Mouse (Mus musculus): ENCODE measurements around the gene Stap2. TPM values are rescaled to one million over a fixed set of nuclear protein-coding genes. Genes with fewer than 3 reads are reported as not detected.

Stap2 gene
- 6.0 TPM in 2 replicates for polyA plus RNA-seq (2012; rRNA removed)

DNA sequence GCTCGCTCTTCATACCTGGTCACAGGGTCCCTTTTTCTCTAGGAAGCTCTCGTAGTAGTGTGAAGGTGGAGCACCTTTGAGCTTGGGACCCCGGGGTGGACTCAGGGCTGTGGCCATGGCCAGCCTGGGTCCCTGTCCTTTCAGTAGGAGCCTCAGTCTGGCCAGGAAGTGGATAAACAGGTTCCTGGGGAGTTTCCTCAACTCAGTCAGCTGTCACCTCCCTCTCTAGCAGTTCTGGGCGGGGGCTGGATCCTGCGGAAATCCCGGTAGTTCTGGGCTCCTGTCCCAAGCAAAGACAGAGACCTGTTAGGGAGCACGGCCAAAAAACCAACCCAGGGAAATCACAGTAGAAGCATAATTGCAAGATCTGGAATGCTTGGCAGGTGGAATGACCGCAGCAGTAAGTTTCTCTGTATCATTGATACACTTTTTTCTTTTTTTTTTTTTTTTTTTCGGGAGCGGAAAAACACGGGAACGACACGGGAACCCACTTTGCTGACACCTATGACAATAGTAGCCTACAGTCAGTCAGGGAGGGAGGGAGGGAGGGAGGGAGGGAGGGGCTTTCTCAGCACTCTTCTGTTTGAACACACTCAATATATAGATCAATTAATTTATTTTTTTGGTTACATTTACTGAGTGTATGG lies at the start of gene Stap2, which contains the start of gene Mpnd:
Stap2 (minus strand) TSS at position 170 of the 647 bp plus-strand sequence.
Mpnd (plus strand) TSS at position 297 of the 647 bp plus-strand sequence.
- Histone ChIP-seq H3K4me3 (ENCODE audit: insufficient read depth, low read length) (peak within 1 kb of the TSS; percentile 14; the same call in 1 of the 2 replicates), H3K27ac (ENCODE audit: insufficient read depth, low read length) (no peak within 1 kb of the TSS), H3K4me1 (ENCODE audit: control insufficient read depth, insufficient read depth, low read length) (peaks cover 4% of the 10 kb centered on the region; the same call in 1 of the 2 replicates)
- TF ChIP-seq POLR2A (IDR thresholded peaks at IDR 0.05; ENCODE audit: extremely low read depth, insufficient read depth, low read length) = no peak
- TF ChIP-seq CTCF (IDR thresholded peaks at IDR 0.05; ENCODE audit: extremely low read depth, insufficient read depth, low read length) = no peak

DNA sequence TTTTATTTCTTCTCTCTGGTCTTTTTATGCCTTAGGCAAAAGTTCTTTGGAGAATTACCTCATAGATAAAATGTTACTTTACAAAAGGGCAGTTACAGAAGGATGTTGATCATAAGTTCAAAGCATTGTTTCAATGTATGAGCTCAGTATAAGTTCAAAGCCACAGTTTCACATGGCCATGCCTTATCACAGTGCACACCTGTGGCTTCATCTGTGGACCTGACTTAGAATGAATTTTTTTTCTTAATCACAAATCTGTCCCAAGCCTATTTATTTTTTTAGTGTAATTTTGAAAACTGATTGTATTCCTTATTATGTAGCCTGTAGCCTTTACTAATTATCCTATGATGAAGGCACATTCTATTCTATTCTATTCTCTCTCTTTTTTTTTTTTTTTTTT lies 49.6 kb upstream of the Stap2 start:
- H3K27ac ChIP-seq (ENCODE audit: insufficient read depth, low read length) = no peak overlapping the region
- TF ChIP-seq CTCF (IDR thresholded peaks at IDR 0.05; ENCODE audit: extremely low read depth, insufficient read depth, low read length) = no peak
- no peak for TF ChIP-seq POLR2A (IDR thresholded peaks at IDR 0.05; ENCODE audit: extremely low read depth, insufficient read depth, low read length)
- H3K4me1 ChIP-seq (ENCODE audit: control insufficient read depth, insufficient read depth, low read length) = no peaks in the 10 kb centered on the region
- no peak overlapping the region for H3K4me3 ChIP-seq (ENCODE audit: insufficient read depth, low read length)

DNA sequence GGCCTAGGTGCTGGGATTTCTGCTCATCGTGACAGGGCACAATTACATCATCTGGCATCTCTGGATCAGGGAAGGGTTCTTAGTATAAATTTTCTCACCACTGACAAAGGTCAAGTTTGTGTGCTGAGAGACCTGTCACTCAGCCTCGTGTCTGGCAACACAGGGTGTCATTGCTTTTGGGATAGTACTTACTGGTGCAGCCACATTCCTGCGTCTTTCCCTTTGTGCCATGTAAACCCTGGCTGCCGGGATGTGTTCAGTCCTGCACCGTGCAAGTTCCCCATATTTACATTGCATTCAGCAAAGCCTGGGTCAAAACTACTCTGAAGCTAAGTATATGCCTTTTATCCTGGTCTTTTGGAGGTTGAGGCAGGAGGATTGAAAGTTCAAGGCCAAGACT lies 46.0 kb upstream of the Stap2 start:
- no peak overlapping the region for H3K4me3 ChIP-seq (ENCODE audit: insufficient read depth, low read length)
- H3K4me1 ChIP-seq (ENCODE audit: control insufficient read depth, insufficient read depth, low read length) = no peaks in the 10 kb centered on the region
- TF ChIP-seq POLR2A (IDR thresholded peaks at IDR 0.05; ENCODE audit: extremely low read depth, insufficient read depth, low read length) (no peak), CTCF (IDR thresholded peaks at IDR 0.05; ENCODE audit: extremely low read depth, insufficient read depth, low read length) (no peak)
- H3K27ac ChIP-seq (ENCODE audit: insufficient read depth, low read length) = no peak overlapping the region

DNA sequence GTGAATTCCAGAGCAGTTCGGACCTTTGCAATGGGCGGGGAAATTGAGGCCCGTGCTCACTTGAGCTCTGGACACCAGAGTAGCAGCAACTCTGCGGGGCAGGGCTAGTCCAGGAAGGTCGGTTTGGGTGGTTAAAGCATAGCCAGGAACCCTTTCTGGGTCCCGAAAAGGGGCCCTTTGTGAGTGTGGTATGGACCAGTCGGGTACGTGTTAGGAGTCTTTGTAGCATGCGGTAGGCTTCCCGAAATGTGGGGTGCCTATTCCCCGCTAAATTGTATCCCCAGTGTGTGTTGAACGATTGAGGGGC lies 35.4 kb upstream of the Stap2 start:
- Histone ChIP-seq H3K4me3 (ENCODE audit: insufficient read depth, low read length) (peak overlapping the region; percentile 17; the same call in 1 of the 2 replicates), H3K4me1 (ENCODE audit: control insufficient read depth, insufficient read depth, low read length) (no peaks in the 10 kb centered on the region), H3K27ac (ENCODE audit: insufficient read depth, low read length) (no peak overlapping the region)
- no peak for TF ChIP-seq CTCF (IDR thresholded peaks at IDR 0.05; ENCODE audit: extremely low read depth, insufficient read depth, low read length)
- no peak for TF ChIP-seq POLR2A (IDR thresholded peaks at IDR 0.05; ENCODE audit: extremely low read depth, insufficient read depth, low read length)

DNA sequence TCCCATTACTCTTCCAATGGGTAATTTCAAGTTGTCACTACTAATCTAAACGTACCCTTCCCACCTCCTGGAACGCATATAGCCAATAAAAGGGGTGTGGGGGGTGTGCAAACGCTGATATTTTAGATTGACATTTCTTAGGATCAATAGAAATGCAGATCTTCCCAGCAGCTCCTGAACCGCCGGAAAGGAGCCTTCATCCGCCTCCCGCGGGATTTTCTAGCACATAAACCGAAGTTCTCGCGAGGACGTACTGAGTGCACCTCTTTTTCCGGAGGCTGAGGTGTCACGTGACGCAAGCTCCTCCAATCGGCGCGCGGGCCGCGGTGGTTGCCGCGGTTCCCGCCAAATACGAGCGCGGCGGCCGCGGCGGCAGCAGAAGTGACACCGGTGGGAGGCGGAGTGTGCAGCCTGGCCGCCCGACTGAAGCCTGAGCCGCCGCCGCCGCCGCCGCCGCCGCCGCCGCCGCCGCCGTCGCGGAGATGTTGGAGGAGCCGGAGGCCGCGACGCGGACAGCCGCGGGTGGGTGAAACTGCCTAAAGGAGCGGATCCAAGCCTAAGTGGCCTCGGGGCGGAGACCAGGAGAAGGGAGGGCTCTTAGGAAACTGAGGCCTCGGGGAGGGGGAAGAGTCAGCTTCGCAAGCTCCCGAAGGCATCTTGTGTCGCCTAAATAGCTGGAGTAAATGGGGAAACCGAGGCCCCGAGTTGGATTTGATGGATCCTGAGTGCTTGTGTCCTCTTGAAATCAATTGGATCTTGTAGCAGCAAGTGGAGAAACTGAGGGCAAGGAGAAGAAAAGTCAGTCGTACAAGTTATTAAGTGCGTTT lies 34.9 kb upstream of the Stap2 start, which contains the start of gene Chaf1a:
Chaf1a (plus strand) TSS at position 410 of the 827 bp plus-strand sequence.
- Histone ChIP-seq H3K4me1 (ENCODE audit: control insufficient read depth, insufficient read depth, low read length) (no peaks in the 10 kb centered on the region), H3K4me3 (ENCODE audit: insufficient read depth, low read length) (peak within 1 kb of the TSS; percentile 27), H3K27ac (ENCODE audit: insufficient read depth, low read length) (no peak within 1 kb of the TSS)
- TF ChIP-seq CTCF (IDR thresholded peaks at IDR 0.05; ENCODE audit: extremely low read depth, insufficient read depth, low read length) = no peak
- TF ChIP-seq POLR2A (IDR thresholded peaks at IDR 0.05; ENCODE audit: extremely low read depth, insufficient read depth, low read length) = no peak

DNA sequence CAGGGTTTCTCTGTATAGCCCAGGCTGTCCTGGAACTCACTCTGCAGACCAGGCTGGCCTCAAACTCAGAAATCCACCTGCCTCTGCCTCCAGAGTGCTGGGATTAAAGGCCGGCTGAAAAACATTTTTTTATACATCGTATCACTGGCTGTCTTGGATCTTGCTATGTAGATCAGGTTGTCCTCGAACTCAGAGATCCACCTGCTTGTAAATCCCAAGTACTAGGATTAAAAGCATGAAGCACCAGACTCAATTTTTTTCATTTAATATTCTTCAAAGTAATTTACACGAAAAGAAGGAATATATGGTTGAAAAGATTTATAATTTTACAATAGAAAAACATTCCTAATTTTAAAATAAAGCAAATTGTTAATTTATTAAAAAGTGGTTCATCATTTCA lies 34.0 kb upstream of the Stap2 start:
- H3K4me3 ChIP-seq (ENCODE audit: insufficient read depth, low read length) = no peak overlapping the region; the same call in 1 of the 2 replicates

DNA sequence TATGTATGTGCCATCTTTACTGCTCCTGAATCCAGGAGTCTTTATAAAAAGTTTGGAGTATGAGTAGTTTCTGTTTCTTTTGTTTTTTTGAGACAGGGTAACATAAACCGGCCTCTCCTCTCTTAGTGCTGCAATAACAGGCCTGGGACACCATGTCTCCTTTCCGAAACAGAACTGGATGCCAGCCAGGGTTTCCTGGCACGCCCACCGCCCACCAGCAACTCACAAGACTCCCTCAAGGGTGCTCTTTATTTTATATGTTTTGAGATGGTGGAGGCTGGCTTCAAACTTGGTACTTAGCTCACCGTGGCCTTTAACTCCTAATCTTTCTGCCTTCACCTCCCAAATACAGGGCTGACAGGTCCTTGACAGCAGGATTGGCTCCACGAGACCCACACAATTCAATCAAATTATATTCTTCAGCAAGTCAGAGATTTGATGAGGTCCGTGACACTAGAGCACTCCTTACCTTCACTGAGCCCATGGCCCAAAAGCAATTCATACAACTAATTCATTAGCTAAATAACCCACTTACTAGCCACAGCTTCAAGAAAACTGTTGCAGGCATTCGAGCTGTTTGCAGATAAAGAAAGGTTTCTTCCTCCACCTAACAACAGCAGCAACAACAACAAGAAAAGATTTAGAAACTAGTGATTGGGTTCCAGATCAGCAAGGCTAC lies 33.3 kb upstream of the Stap2 start:
- H3K27ac ChIP-seq (ENCODE audit: insufficient read depth, low read length) = no peak overlapping the region
- H3K4me1 ChIP-seq (ENCODE audit: control insufficient read depth, insufficient read depth, low read length) = peaks cover 2% of the 10 kb centered on the region
- no peak overlapping the region for H3K4me3 ChIP-seq (ENCODE audit: insufficient read depth, low read length)
- TF ChIP-seq CTCF (IDR thresholded peaks at IDR 0.05; ENCODE audit: extremely low read depth, insufficient read depth, low read length) = no peak
- no peak for TF ChIP-seq POLR2A (IDR thresholded peaks at IDR 0.05; ENCODE audit: extremely low read depth, insufficient read depth, low read length)

More for the DNA sequence above, 34.0 kb upstream of the Stap2 start:
- H3K27ac ChIP-seq (ENCODE audit: insufficient read depth, low read length) = no peak overlapping the region
- H3K4me1 ChIP-seq (ENCODE audit: control insufficient read depth, insufficient read depth, low read length) = peaks cover 2% of the 10 kb centered on the region
- TF ChIP-seq POLR2A (IDR thresholded peaks at IDR 0.05; ENCODE audit: extremely low read depth, insufficient read depth, low read length) (no peak), CTCF (IDR thresholded peaks at IDR 0.05; ENCODE audit: extremely low read depth, insufficient read depth, low read length) (no peak)

DNA sequence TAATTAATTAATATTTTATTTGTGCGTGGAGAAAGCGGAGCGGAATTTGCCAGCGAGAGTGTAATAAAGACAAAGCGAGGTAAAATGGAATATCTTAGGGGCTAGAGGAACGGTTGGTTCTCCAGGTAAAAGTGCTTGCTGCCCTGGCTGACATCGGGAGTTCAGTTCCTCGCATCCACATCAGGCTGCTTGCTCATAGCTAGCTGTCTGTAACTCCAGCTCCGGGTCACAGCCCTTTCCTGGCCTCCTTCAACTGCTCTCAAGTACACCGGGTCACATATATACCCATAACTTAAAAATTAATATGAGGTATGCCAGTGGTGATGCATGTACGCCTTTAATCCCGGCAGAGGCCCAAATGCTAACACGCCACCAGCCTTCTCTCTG lies 31.5 kb upstream of the Stap2 start:
- Histone ChIP-seq H3K4me1 (ENCODE audit: control insufficient read depth, insufficient read depth, low read length) (peaks cover 4% of the 10 kb centered on the region), H3K27ac (ENCODE audit: insufficient read depth, low read length) (no peak overlapping the region), H3K4me3 (ENCODE audit: insufficient read depth, low read length) (no peak overlapping the region; the same call in 1 of the 2 replicates)
- TF ChIP-seq POLR2A (IDR thresholded peaks at IDR 0.05; ENCODE audit: extremely low read depth, insufficient read depth, low read length) = no peak
- TF ChIP-seq CTCF (IDR thresholded peaks at IDR 0.05; ENCODE audit: extremely low read depth, insufficient read depth, low read length) = no peak

DNA sequence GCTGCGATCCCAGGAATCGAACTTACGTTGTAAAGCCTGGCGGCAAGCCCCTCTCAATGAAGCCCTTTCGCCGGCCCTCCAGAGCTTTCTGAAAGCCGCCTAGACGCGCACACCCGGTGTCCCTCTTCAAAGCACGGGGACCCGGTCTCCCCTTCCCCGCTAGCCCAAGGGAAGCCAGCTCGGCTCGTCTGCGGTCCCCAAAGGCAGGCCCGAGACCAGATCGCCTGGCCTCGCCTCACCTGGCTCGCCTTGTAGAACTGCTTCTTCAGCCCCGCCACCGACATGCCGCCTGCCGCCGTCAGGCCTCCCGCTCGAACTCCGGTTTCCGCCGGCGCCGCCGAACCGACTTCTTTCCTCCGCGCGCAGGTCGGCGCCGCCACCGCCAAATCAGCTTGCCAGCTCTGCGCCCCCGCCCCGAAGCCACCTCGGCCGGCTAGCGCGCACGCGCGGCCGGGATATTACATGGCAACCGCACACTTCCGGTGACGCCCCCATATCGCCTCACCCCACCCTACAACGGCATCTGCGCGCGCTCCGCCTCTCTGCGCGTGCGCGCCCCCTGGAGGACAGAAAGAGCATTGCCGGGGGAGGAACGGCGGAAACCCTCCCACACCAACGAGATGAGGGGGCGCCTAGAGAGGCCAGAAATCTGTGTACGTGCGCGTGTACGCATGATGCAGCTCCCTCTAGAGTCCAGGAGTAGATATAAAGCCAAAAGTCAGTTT lies 31.0 kb upstream of the Stap2 start, which contains the start of gene Sh3gl1:
Sh3gl1 (minus strand) TSS at position 460 of the 725 bp plus-strand sequence.
- Histone ChIP-seq H3K4me1 (ENCODE audit: control insufficient read depth, insufficient read depth, low read length) (peaks cover 4% of the 10 kb centered on the region), H3K4me3 (ENCODE audit: insufficient read depth, low read length) (peak within 1 kb of the TSS; percentile 58), H3K27ac (ENCODE audit: insufficient read depth, low read length) (peak within 1 kb of the TSS; percentile 74)
- peak; percentile 94 for TF ChIP-seq CTCF (IDR thresholded peaks at IDR 0.05; ENCODE audit: extremely low read depth, insufficient read depth, low read length)
- peak; percentile 70; the same call in 1 of the 2 replicates for TF ChIP-seq POLR2A (IDR thresholded peaks at IDR 0.05; ENCODE audit: extremely low read depth, insufficient read depth, low read length)

Measured in cortical plate, adult 2 months (tissue).